Mouse (Mus musculus) cerebellum, adult 2 months (tissue): ENCODE results near the gene Zfp655.

Experiments used
- CTCF ChIP-seq: fragments of 200-500 bp; IDR thresholded peaks from 2 replicates; pipeline ENCODE4 v1.5.1; 2011; ENCODE audit warnings: low read depth, mild to moderate bottlenecking, control low read depth, low read length, moderate library complexity, borderline replicate concordance; ENCODE audit not compliant: insufficient read depth
- POLR2A ChIP-seq: fragments of 200-500 bp; IDR thresholded peaks from 2 replicates; pipeline ENCODE4 v1.6.1; 2011; ENCODE audit warnings: low read length, control low read depth, borderline replicate concordance; ENCODE audit not compliant: insufficient read depth

DNA sequence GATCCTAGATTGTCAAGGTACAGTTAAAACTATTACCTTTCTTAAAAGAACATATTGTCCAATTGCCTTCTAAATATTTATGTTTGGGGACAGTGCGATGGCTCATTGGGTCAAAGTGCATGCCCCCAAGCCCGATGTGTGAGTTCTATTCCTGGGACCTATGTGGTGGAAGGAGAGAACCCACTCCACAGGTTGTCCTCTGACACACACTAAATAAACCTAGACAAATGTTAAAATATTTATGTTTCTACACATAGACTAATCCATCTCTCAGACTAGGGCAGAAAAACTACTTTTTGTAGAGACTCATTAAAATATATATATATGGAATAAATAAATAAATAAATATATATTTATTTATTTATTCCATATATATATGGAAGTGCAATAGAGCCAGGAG, 48.4 kb downstream of the Zfp655 start:
- TF ChIP-seq POLR2A, result no peak
- TF ChIP-seq CTCF, result no peak
